Mouse (Mus musculus): ENCODE measurements at regions not wholly inside any gene's neighbourhood (a gene's known extent, or its start where the extent isn't known, plus 50 kb on each side); places are given as distances from the start of the nearest gene placed in this dataset.
"Not testable (repeated sequence)": the region's sequence is repeated elsewhere in the genome, so short reads cannot be mapped to it uniquely, and the experiment has no call there.

- TF ChIP-seq ZNF384 (IDR thresholded peaks at IDR 0.05; ENCODE audit: low read depth, low read length); POLR2AphosphoS2 (IDR thresholded peaks at IDR 0.05; ENCODE audit: low read length); CTCF (IDR thresholded peaks at IDR 0.05 in 2 of 3, conservative IDR thresholded peaks at IDR 0.05 in 1 of 3; ENCODE audit: control insufficient read depth in 1 of 3, insufficient read depth in 1 of 3, low read depth in 2 of 3, low read length in 3 of 3, poor library complexity in 1 of 3, severe bottlenecking in 1 of 3); E2F4 (IDR thresholded peaks at IDR 0.05; ENCODE audit: borderline replicate concordance, low read depth, low read length); UBTF (IDR thresholded peaks at IDR 0.05; ENCODE audit: borderline replicate concordance, insufficient read depth, low read depth, low read length): not testable (repeated sequence)
Observed at GRCm38 (mm10) chr8:35162166-35162565, 603.4 kb upstream of the Gm19410 start.
